Mouse (Mus musculus) lung, adult 2 months (tissue): Measurements from ENCODE around the gene Perp.

Experiments
- CTCF ChIP-seq: fragments of 200-500 bp; IDR thresholded peaks from 2 replicates; pipeline ENCODE4 v1.5.1; 2011; ENCODE audit warnings: mild to moderate bottlenecking, low read length, control low read depth; ENCODE audit not compliant: insufficient read depth
- POLR2A ChIP-seq: fragments of 200-500 bp; IDR thresholded peaks from 2 replicates; pipeline ENCODE4 v1.6.1; 2011; ENCODE audit warnings: low read depth, mild to moderate bottlenecking, control low read depth, low read length, borderline replicate concordance; ENCODE audit errors: extremely low read depth

GRCm38 (mm10) chr10:18892102-18892501, 47.3 kb downstream of the Perp start:
- TF ChIP-seq POLR2A = no peak
- no peak for TF ChIP-seq CTCF
